Mouse (Mus musculus): ENCODE data around the gene B3galt4.

DNA sequence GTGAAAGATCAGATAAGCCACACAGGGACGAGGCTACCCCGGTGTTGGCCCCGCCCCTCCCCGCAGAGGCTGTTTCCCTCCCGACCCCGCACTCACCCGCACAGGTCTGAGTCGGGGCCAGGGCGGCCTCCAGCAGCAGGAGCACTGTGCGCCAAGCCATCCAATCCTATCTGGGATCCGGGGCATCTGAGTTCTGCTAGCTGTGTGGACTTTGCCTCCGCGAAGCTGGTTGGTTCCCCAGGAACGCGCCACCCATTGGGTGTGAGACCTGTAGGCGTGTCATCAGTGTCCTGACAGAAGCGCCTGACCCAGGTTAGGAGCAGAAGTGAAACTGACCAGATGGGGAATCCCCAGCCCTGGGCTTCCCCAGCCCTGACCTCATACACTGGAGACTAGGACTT is 27.3 kb upstream of the B3galt4 start:
- TF ChIP-seq ZC3H11A (IDR thresholded peaks at IDR 0.05; ENCODE audit: borderline replicate concordance, low read depth, low read length) (no peak), ZNF384 (IDR thresholded peaks at IDR 0.05; ENCODE audit: low read depth, low read length) (no peak), CHD2 (IDR thresholded peaks at IDR 0.05; ENCODE audit: low read depth, low read length) (no peak), MAFK (IDR thresholded peaks at IDR 0.05; ENCODE audit: insufficient read depth, low read depth, low read length) (no peak)

Measured in ES-E14 (cell line).